Mouse (Mus musculus) heart, postnatal 25 days (tissue): ENCODE results near the gene Stoml3. TPM values are rescaled to one million over a fixed set of nuclear protein-coding genes. Genes with fewer than 3 reads are reported as not detected.

ENCODE experiments used
- total RNA-seq, 2 experiments: library from RNA; stranded (reverse); gene quantifications; 2 replicates each; pipeline ENCODE4 v1.2.3; 2021

The Stoml3 gene
- total RNA-seq, 2 experiments from 2014 or later, result not detected

Other genes starting within 250 kb of the Stoml3 start
- gene Nhlrc3, start 25.3 kb upstream of the Stoml3 start, total RNA-seq, result 1 to 10 TPM; 4.9 TPM
- 1 to 10 TPM; 8.8 to 9.7 TPM for gene Proser1, start 25.0 kb upstream of the Stoml3 start, total RNA-seq
- gene Frem2, start 168.7 kb downstream of the Stoml3 start, total RNA-seq, result 10 to 100 TPM in 1 of 2 experiments, 1 to 10 TPM in 1; 9.2 to 12.2 TPM